Mouse (Mus musculus) hindbrain, embryonic 16.5 days (tissue): ENCODE measurements around the gene Pdpk1. TPM values are rescaled to one million over a fixed set of nuclear protein-coding genes. Genes with fewer than 3 reads are reported as not detected.

Source experiments
- ATAC-seq: fragments of 200-750 bp; cut with Nextera tagmentation; 2 replicates; pipeline ENCODE4 v1.8.0; 2017; ENCODE audit warnings: moderate TSS enrichment, moderate library complexity
- H3K27ac ChIP-seq: fragments of 300-500 bp; sonication (generic); 2 replicates; pipeline ENCODE4 v1.5.1; 2014; ENCODE audit warnings: low read depth, mild to moderate bottlenecking, control low read depth, low read length, moderate library complexity
- H3K27me3 ChIP-seq: fragments of 300-500 bp; sonication (generic); replicated peaks from 2 replicates; pipeline ENCODE4 v1.6.1; 2014; ENCODE audit warnings: low read length; ENCODE audit not compliant: control insufficient read depth, insufficient read depth
- H3K36me3 ChIP-seq: fragments of 300-500 bp; sonication (generic); 2 replicates; pipeline ENCODE4 v1.6.1; 2014; ENCODE audit warnings: mild to moderate bottlenecking, low read length, moderate library complexity, mixed read lengths; ENCODE audit not compliant: control insufficient read depth, insufficient read depth
- H3K4me1 ChIP-seq: fragments of 300-500 bp; sonication (generic); 2 replicates; pipeline ENCODE4 v1.6.1; 2014; ENCODE audit warnings: low read depth, low read length; ENCODE audit not compliant: control insufficient read depth, insufficient read depth
- H3K4me2 ChIP-seq: fragments of 300-500 bp; sonication (generic); 2 replicates; pipeline ENCODE4 v1.6.1; 2014; ENCODE audit warnings: mild to moderate bottlenecking, low read length, control low read depth, moderate library complexity
- H3K4me3 ChIP-seq: fragments of 300-500 bp; sonication (generic); 2 replicates; pipeline ENCODE4 v1.5.1; 2014; ENCODE audit warnings: mild to moderate bottlenecking, low read length, control low read depth, moderate library complexity
- H3K9ac ChIP-seq: fragments of 300-500 bp; sonication (generic); 2 replicates; pipeline ENCODE4 v1.6.1; 2014; ENCODE audit warnings: low read depth, mild to moderate bottlenecking, control low read depth, low read length, moderate library complexity
- H3K9me3 ChIP-seq: fragments of 300-500 bp; sonication (generic); 2 replicates; pipeline ENCODE4 v1.6.1; 2014; ENCODE audit warnings: mild to moderate bottlenecking, low read length, moderate library complexity; ENCODE audit not compliant: control insufficient read depth
- WGBS: fragments of 180-500 bp; shearing (Covaris S2); extraction: QIAGEN DNeasy Blood & Tissue Kit; methylation state at CpG from one replicate; pipeline ENCODE4 v1.1.7; 2014; 5-methylcytosine and 5-hydroxymethylcytosine counted together
- polyA plus RNA-seq: library from polyadenylated mRNA; unstranded; fragments of >200 nt; fragmentation: Nextera tagmentation; extraction: Ambion mirVana; gene quantifications from 2 replicates; pipeline ENCODE4 v1.2.1, GENCODE M21; 2015

Pdpk1 gene
- polyA plus RNA-seq, result 63.5 and 65.1 TPM in 2 replicates

GRCm38 (mm10) chr17:24150824-24151223 is at the start of gene Pdpk1:
Gene Pdpk1, minus strand, starts transcription at chr17:24150924.
- Histone ChIP-seq H3K27me3 (no peaks in the 10 kb centered on the region), H3K27ac (no peak within 1 kb of the TSS), H3K4me3 (peak within 1 kb of the TSS; percentile 31), H3K9ac (peak within 1 kb of the TSS; percentile 56), H3K36me3 (peaks cover 2% of the 10 kb centered on the region; the same call in 1 of the 2 replicates), H3K9me3 (no peaks in the 10 kb centered on the region), H3K4me1 (peaks cover 4% of the 10 kb centered on the region; the same call in 1 of the 2 replicates), H3K4me2 (peak within 1 kb of the TSS; percentile 67)
- no peak for ATAC-seq
- 91% methylated on average over 2 of the region's 2 CpGs for WGBS

- WGBS, result 64% methylated on average over 4 of the region's 4 CpGs
- Histone ChIP-seq H3K4me2 (no peak overlapping the region), H3K9ac (no peak overlapping the region), H3K36me3 (no peaks in the 10 kb centered on the region), H3K4me1 (peaks cover 24% of the 10 kb centered on the region), H3K27ac (no peak overlapping the region), H3K27me3 (no peaks in the 10 kb centered on the region), H3K4me3 (no peak overlapping the region), H3K9me3 (no peaks in the 10 kb centered on the region)
- ATAC-seq, result no peak
Observed at GRCm38 (mm10) chr17:24199741-24200140, 49.0 kb upstream of the Pdpk1 start.

- Histone ChIP-seq H3K27me3 (no peaks in the 10 kb centered on the region), H3K9me3 (no peaks in the 10 kb centered on the region), H3K36me3 (no peaks in the 10 kb centered on the region), H3K4me3 (no peak overlapping the region), H3K9ac (no peak overlapping the region), H3K4me1 (peaks cover 19% of the 10 kb centered on the region), H3K27ac (no peak overlapping the region), H3K4me2 (no peak overlapping the region)
- no peak for ATAC-seq
- 83% methylated on average over 4 of the region's 4 CpGs for WGBS
Observed at GRCm38 (mm10) chr17:24199252-24199651, 48.5 kb upstream of the Pdpk1 start.

- no peak for ATAC-seq
- Histone ChIP-seq H3K27ac (no peak overlapping the region), H3K9ac (peak overlapping the region; percentile 11; the same call in 1 of the 2 replicates), H3K36me3 (no peaks in the 10 kb centered on the region), H3K4me2 (no peak overlapping the region), H3K4me3 (no peak overlapping the region), H3K4me1 (peaks cover 3% of the 10 kb centered on the region; the same call in 1 of the 2 replicates), H3K9me3 (no peaks in the 10 kb centered on the region), H3K27me3 (no peaks in the 10 kb centered on the region)
- 65% methylated on average over 15 of the region's 15 CpGs for WGBS
Observed at GRCm38 (mm10) chr17:24197032-24197824, 46.5 kb upstream of the Pdpk1 start.

- Histone ChIP-seq H3K4me1 (peaks cover 3% of the 10 kb centered on the region; the same call in 1 of the 2 replicates), H3K27ac (no peak overlapping the region), H3K4me2 (no peak overlapping the region), H3K4me3 (no peak overlapping the region), H3K9ac (no peak overlapping the region), H3K27me3 (no peaks in the 10 kb centered on the region), H3K9me3 (no peaks in the 10 kb centered on the region), H3K36me3 (no peaks in the 10 kb centered on the region)
- 62% methylated on average over 2 of the region's 2 CpGs for WGBS
- no peak for ATAC-seq
Observed at GRCm38 (mm10) chr17:24195349-24195748, 44.6 kb upstream of the Pdpk1 start.

- Histone ChIP-seq H3K27ac (no peak overlapping the region), H3K27me3 (no peaks in the 10 kb centered on the region), H3K4me3 (no peak overlapping the region), H3K4me1 (no peaks in the 10 kb centered on the region), H3K4me2 (no peak overlapping the region), H3K9me3 (no peaks in the 10 kb centered on the region), H3K36me3 (no peaks in the 10 kb centered on the region), H3K9ac (no peak overlapping the region)
- ATAC-seq, result no peak
- WGBS, result 80% methylated on average over 5 of the region's 5 CpGs
Observed at GRCm38 (mm10) chr17:24193769-24194168, 43.0 kb upstream of the Pdpk1 start.

GRCm38 (mm10) chr17:24193268-24193667 is 42.5 kb upstream of the Pdpk1 start:
- no peak for ATAC-seq
- Histone ChIP-seq H3K4me1 (no peaks in the 10 kb centered on the region), H3K27ac (no peak overlapping the region), H3K4me2 (no peak overlapping the region), H3K4me3 (no peak overlapping the region), H3K9ac (no peak overlapping the region), H3K9me3 (no peaks in the 10 kb centered on the region), H3K27me3 (no peaks in the 10 kb centered on the region), H3K36me3 (no peaks in the 10 kb centered on the region)
- 92% methylated on average over 8 of the region's 8 CpGs for WGBS

- WGBS, result 86% methylated on average over 8 of the region's 8 CpGs
- no peaks in the 10 kb centered on the region for H3K4me1 ChIP-seq
- no peak overlapping the region for H3K27ac ChIP-seq
- no peaks in the 10 kb centered on the region for H3K27me3 ChIP-seq
- no peak overlapping the region for H3K4me3 ChIP-seq
- no peak for ATAC-seq
- no peak overlapping the region for H3K9ac ChIP-seq
- no peaks in the 10 kb centered on the region for H3K9me3 ChIP-seq
- 0 out of 2 replicates have a peak, but pooled peaks cover 2% of the 10 kb centered on the region for H3K36me3 ChIP-seq
- no peak overlapping the region for H3K4me2 ChIP-seq
Observed at GRCm38 (mm10) chr17:24192848-24193247, 42.1 kb upstream of the Pdpk1 start.

GRCm38 (mm10) chr17:24191481-24191880 is 40.8 kb upstream of the Pdpk1 start:
- Histone ChIP-seq H3K9me3 (no peaks in the 10 kb centered on the region), H3K4me1 (no peaks in the 10 kb centered on the region), H3K27ac (no peak overlapping the region), H3K27me3 (no peaks in the 10 kb centered on the region), H3K4me3 (no peak overlapping the region), H3K36me3 (0 out of 2 replicates have a peak, but pooled peaks cover 3% of the 10 kb centered on the region), H3K9ac (no peak overlapping the region), H3K4me2 (no peak overlapping the region)
- ATAC-seq, result no peak
- 84% methylated on average over 4 of the region's 4 CpGs for WGBS
